Mouse (Mus musculus): ENCODE results near the gene Gm17545. TPM values are rescaled to one million over a fixed set of nuclear protein-coding genes. Genes with fewer than 3 reads are reported as not detected.

Gene Gm17545
- polyA plus RNA-seq, 1 experiment from 2014 or later: not detected

GRCm38 (mm10) chr9:22452697-22453096 lies 1.4 kb upstream of the Gm17545 start:
- no peaks in the 10 kb centered on the region for H3K27me3 ChIP-seq (replicated peaks; ENCODE audit: insufficient read depth, low read length)
- ATAC-seq (no peak), DNase-seq (ENCODE audit: low spot score) (no peak)
- WGBS: 89% methylated on average over 10 of the region's 10 CpGs
- H3K4me3 ChIP-seq (ENCODE audit: low read depth, low read length): no peak overlapping the region
- peaks cover 75% of the 10 kb centered on the region for H3K36me3 ChIP-seq (ENCODE audit: insufficient read depth, low read length)
- H3K27ac ChIP-seq (ENCODE audit: low read length): no peak overlapping the region
- TF ChIP-seq CTCF (IDR thresholded peaks at IDR 0.05) (no peak), EP300 (IDR thresholded peaks at IDR 0.05) (no peak)
- no peak overlapping the region for H3K9ac ChIP-seq (replicated peaks; ENCODE audit: low read depth)
- no peak overlapping the region for H3K4me2 ChIP-seq (replicated peaks; ENCODE audit: low read depth, low read length)
- no peaks in the 10 kb centered on the region for H3K9me3 ChIP-seq (ENCODE audit: low read length)
- H3K4me1 ChIP-seq (ENCODE audit: insufficient read depth, low read depth, low read length): no peaks in the 10 kb centered on the region

GRCm38 (mm10) chr9:22453501-22453924 lies 577 bp upstream of the Gm17545 start:
- no peak for ATAC-seq
- no peak overlapping the region for H3K9ac ChIP-seq (replicated peaks; ENCODE audit: low read depth)
- DNase-seq (ENCODE audit: low spot score): no peak

GRCm38 (mm10) chr9:22455041-22455440 lies 951 bp downstream of the Gm17545 start:
- Histone ChIP-seq H3K27ac (ENCODE audit: low read length) (no peak overlapping the region), H3K4me1 (ENCODE audit: insufficient read depth, low read depth, low read length) (no peaks in the 10 kb centered on the region), H3K4me2 (replicated peaks; ENCODE audit: low read depth, low read length) (no peak overlapping the region), H3K9me3 (ENCODE audit: low read length) (no peaks in the 10 kb centered on the region), H3K27me3 (replicated peaks; ENCODE audit: insufficient read depth, low read length) (no peaks in the 10 kb centered on the region), H3K9ac (replicated peaks; ENCODE audit: low read depth) (no peak overlapping the region), H3K4me3 (ENCODE audit: low read depth, low read length) (no peak overlapping the region), H3K36me3 (ENCODE audit: insufficient read depth, low read length) (peaks cover 54% of the 10 kb centered on the region)
- DNase-seq (ENCODE audit: low spot score) (no peak), ATAC-seq (no peak)
- TF ChIP-seq EP300 (IDR thresholded peaks at IDR 0.05) (no peak), CTCF (IDR thresholded peaks at IDR 0.05) (no peak)

More at GRCm38 (mm10) chr9:22453501-22453924, 577 bp upstream of the Gm17545 start:
- H3K4me2 ChIP-seq (replicated peaks; ENCODE audit: low read depth, low read length): no peak overlapping the region
- no peaks in the 10 kb centered on the region for H3K27me3 ChIP-seq (replicated peaks; ENCODE audit: insufficient read depth, low read length)
- no peak overlapping the region for H3K4me3 ChIP-seq (ENCODE audit: low read depth, low read length)
- 81% methylated on average over 10 of the region's 10 CpGs for WGBS
- no peaks in the 10 kb centered on the region for H3K4me1 ChIP-seq (ENCODE audit: insufficient read depth, low read depth, low read length)
- TF ChIP-seq EP300 (IDR thresholded peaks at IDR 0.05): no peak
- TF ChIP-seq CTCF (IDR thresholded peaks at IDR 0.05): no peak
- H3K9me3 ChIP-seq (ENCODE audit: low read length): no peaks in the 10 kb centered on the region
- no peak overlapping the region for H3K27ac ChIP-seq (ENCODE audit: low read length)
- peaks cover 68% of the 10 kb centered on the region for H3K36me3 ChIP-seq (ENCODE audit: insufficient read depth, low read length)

DNA sequence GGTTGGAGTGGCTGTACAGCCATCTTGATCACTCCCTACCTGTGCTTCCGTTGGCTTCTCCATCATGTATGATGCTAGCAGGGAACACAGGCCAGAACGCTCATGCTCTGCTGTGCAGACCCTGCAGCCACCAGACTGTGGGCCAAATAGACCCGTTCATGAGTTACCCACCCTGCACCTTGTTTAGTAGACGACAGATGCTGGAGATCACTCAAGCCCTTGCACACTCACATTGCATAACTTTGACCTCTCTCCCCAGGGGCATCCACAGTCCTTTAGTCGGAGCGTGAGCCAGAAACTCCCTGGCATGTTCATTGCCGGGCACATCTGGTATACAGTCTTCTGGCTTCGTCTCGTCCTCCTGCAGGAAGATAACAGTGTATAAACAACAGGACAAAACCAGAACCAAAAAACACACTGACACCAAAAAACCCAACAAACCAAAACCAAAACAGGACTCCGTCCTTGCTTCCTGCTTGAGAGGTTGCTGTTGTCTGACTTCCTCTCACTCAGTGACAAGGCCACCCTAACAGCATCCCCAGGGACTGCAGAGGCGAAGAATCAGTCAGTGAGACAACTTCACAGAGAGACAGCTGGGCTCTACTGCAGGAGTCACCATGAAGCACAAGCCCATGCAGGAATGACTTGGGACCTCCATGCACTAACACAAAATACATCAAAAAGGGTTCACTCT lies 3.2 kb downstream of the Gm17545 start:
- Histone ChIP-seq H3K9ac (replicated peaks; ENCODE audit: low read depth) (no peak overlapping the region), H3K9me3 (ENCODE audit: low read length) (no peaks in the 10 kb centered on the region), H3K27me3 (replicated peaks; ENCODE audit: insufficient read depth, low read length) (no peaks in the 10 kb centered on the region), H3K27ac (ENCODE audit: low read length) (no peak overlapping the region), H3K4me1 (ENCODE audit: insufficient read depth, low read depth, low read length) (no peaks in the 10 kb centered on the region), H3K4me2 (replicated peaks; ENCODE audit: low read depth, low read length) (no peak overlapping the region), H3K36me3 (ENCODE audit: insufficient read depth, low read length) (peaks cover 38% of the 10 kb centered on the region), H3K4me3 (ENCODE audit: low read depth, low read length) (no peak overlapping the region)
- DNase-seq (ENCODE audit: low spot score): no peak
- no peak for ATAC-seq
- TF ChIP-seq EP300 (IDR thresholded peaks at IDR 0.05) (no peak), CTCF (IDR thresholded peaks at IDR 0.05) (no peak)
- WGBS: 79% methylated on average over 11 of the region's 11 CpGs

DNA sequence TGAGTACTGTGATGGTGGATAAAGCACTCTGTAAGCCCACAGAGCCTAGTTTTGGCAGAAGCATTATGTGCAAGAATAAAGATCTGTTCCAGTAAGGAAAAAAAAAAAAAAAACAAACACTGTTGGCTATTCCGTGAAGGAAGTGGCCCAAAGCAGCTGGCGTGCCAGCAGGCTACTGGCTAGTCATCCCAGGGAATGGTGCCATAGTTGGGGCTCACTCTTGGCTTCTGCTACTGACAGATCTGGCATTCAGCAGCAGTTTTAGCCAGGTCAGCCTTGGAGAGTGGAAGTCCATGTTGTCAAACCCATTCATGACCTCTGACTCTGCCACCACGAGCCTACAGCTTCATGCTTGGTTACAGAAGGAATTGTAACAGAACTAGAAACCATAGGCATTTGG lies 7.9 kb downstream of the Gm17545 start:
- H3K9ac ChIP-seq (replicated peaks; ENCODE audit: low read depth): no peak overlapping the region
- H3K9me3 ChIP-seq (ENCODE audit: low read length): no peaks in the 10 kb centered on the region
- ATAC-seq (no peak), DNase-seq (ENCODE audit: low spot score) (no peak)
- H3K27me3 ChIP-seq (replicated peaks; ENCODE audit: insufficient read depth, low read length): no peaks in the 10 kb centered on the region
- no peak overlapping the region for H3K4me2 ChIP-seq (replicated peaks; ENCODE audit: low read depth, low read length)
- WGBS: 82% methylated on average over 3 of the region's 3 CpGs
- H3K36me3 ChIP-seq (ENCODE audit: insufficient read depth, low read length): peaks cover under 1% of the 10 kb centered on the region; the same call in 1 of the 2 replicates
- no peak overlapping the region for H3K4me3 ChIP-seq (ENCODE audit: low read depth, low read length)
- no peak overlapping the region for H3K27ac ChIP-seq (ENCODE audit: low read length)
- TF ChIP-seq CTCF (IDR thresholded peaks at IDR 0.05) (no peak), EP300 (IDR thresholded peaks at IDR 0.05) (no peak)
- H3K4me1 ChIP-seq (ENCODE audit: insufficient read depth, low read depth, low read length): no peaks in the 10 kb centered on the region

- Histone ChIP-seq H3K9ac (replicated peaks; ENCODE audit: low read depth) (no peak overlapping the region), H3K27me3 (replicated peaks; ENCODE audit: insufficient read depth, low read length) (no peaks in the 10 kb centered on the region), H3K4me1 (ENCODE audit: insufficient read depth, low read depth, low read length) (no peaks in the 10 kb centered on the region), H3K4me2 (replicated peaks; ENCODE audit: low read depth, low read length) (no peak overlapping the region), H3K4me3 (ENCODE audit: low read depth, low read length) (no peak overlapping the region), H3K27ac (ENCODE audit: low read length) (no peak overlapping the region), H3K9me3 (ENCODE audit: low read length) (no peaks in the 10 kb centered on the region), H3K36me3 (ENCODE audit: insufficient read depth, low read length) (no peaks in the 10 kb centered on the region)
- 80% methylated on average over 5 of the region's 5 CpGs for whole genome bisulfite sequencing
- no peak for DNase-seq (ENCODE audit: low spot score)
- no peak for ATAC-seq
- TF ChIP-seq EP300 (IDR thresholded peaks at IDR 0.05): no peak
- no peak for TF ChIP-seq CTCF (IDR thresholded peaks at IDR 0.05)
Observed at GRCm38 (mm10) chr9:22466212-22466611, 12.1 kb downstream of the Gm17545 start.

All from lung, postnatal 0 days (tissue).